Mouse (Mus musculus) kidney, adult 2 months (tissue): ENCODE measurements around the gene Dctn2. TPM values are rescaled to one million over a fixed set of nuclear protein-coding genes. Genes with fewer than 3 reads are reported as not detected.

ENCODE experiments used
- DNase-seq: peaks from one replicate; pipeline ENCODE4 v3.0.0; 2021
- H3K27ac ChIP-seq: fragments of 200-500 bp; 2 replicates; pipeline ENCODE4 v1.5.1; 2012; ENCODE audit warnings: low read depth, low read length, control low read depth, inconsistent platforms; ENCODE audit not compliant: insufficient read depth
- H3K27me3 ChIP-seq: fragments of 200-500 bp; replicated peaks from 2 replicates; pipeline ENCODE4 v1.6.1; 2012; ENCODE audit warnings: mild to moderate bottlenecking, moderate library complexity, low read length, inconsistent platforms; ENCODE audit not compliant: control insufficient read depth, insufficient read depth
- H3K36me3 ChIP-seq: fragments of 200-500 bp; 2 replicates; pipeline ENCODE4 v1.6.1; 2012; ENCODE audit warnings: mild to moderate bottlenecking, moderate library complexity, low read length, inconsistent platforms; ENCODE audit not compliant: control insufficient read depth, insufficient read depth
- H3K4me1 ChIP-seq: fragments of 200-500 bp; 2 replicates; pipeline ENCODE4 v1.6.1; 2011; ENCODE audit warnings: low read length; ENCODE audit not compliant: control insufficient read depth, insufficient read depth
- H3K4me3 ChIP-seq: fragments of 200-500 bp; 2 replicates; pipeline ENCODE4 v1.5.1; 2011; ENCODE audit warnings: mild to moderate bottlenecking, low read depth, low read length, control low read depth; ENCODE audit not compliant: insufficient read depth
- CTCF ChIP-seq: fragments of 200-500 bp; conservative IDR thresholded peaks from 2 replicates; pipeline ENCODE4 v1.5.1; 2011; ENCODE audit warnings: low read depth, mild to moderate bottlenecking, control low read depth, low read length, moderate library complexity, mixed read lengths; ENCODE audit not compliant: insufficient read depth, insufficient read length
- POLR2A ChIP-seq: fragments of 200-500 bp; IDR thresholded peaks from one replicate; pipeline ENCODE4 v1.6.1; 2011; ENCODE audit warnings: low read depth, low read length, control low read depth
- WGBS: fragments of 180-500 bp; shearing (Covaris S2); methylation state at CpG from one replicate; pipeline ENCODE4 v1.1.7; 2018; 5-methylcytosine and 5-hydroxymethylcytosine counted together
- polyA plus RNA-seq: library from polyadenylated mRNA; depleted of rRNA; stranded (reverse); fragments of >200 nt; gene quantifications from 2 replicates; pipeline ENCODE4 v1.2.3, GENCODE M21; 2012

Dctn2 gene
- polyA plus RNA-seq, 1 experiment: 181 TPM

DNA sequence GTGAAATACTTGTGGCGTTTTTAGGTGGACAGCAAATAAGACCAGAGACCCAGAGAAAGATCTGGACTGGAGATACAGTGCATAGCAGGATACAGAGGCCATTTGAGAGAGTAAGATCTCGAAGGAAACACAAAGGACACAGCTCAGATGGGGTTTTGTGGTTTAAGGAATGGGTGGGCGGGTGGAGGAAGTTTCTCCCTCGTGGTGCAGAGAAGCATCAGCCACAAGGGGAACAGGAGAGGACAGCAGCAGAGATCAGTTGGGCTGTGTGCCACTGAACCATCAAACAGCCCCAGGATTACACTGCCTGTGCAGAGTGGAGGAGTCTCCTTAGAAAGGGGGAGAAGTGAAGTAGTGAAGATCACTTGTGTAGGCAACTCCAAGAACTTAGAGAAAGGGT lies 51.8 kb downstream of the Dctn2 start:
- no peak overlapping the region for H3K4me3 ChIP-seq
- WGBS: 44% methylated on average over 4 of the region's 4 CpGs
- no peaks in the 10 kb centered on the region for H3K4me1 ChIP-seq
- no peak for DNase-seq
- no peak for TF ChIP-seq CTCF
- TF ChIP-seq POLR2A: no peak
- no peaks in the 10 kb centered on the region for H3K27me3 ChIP-seq
- no peak overlapping the region for H3K27ac ChIP-seq
- no peaks in the 10 kb centered on the region for H3K36me3 ChIP-seq

DNA sequence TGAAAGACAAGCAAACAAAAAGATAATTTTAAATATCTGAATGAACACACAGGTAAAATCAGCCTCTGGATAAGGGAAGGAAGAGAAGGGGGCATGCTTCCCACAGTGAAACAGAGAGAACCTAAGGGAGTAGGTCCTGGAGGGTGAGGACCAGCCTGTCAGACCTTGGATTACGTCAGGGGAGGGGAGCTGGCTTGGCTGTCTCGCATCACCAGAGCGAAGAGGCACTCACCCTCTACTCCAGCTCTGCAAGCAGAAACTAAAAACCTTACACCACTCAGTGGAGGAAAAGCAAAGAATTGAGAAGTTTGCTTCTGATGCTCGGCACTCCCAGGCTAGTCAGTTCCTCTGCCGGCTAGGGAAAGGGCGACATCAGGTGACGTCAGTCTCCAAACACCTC lies 53.8 kb downstream of the Dctn2 start:
- 37% methylated on average over 7 of the region's 7 CpGs for WGBS
- H3K27me3 ChIP-seq: no peaks in the 10 kb centered on the region
- no peaks in the 10 kb centered on the region for H3K4me1 ChIP-seq
- H3K4me3 ChIP-seq: no peak overlapping the region
- no peaks in the 10 kb centered on the region for H3K36me3 ChIP-seq
- H3K27ac ChIP-seq: no peak overlapping the region
- DNase-seq: no peak
- TF ChIP-seq CTCF (no peak), POLR2A (no peak)

DNA sequence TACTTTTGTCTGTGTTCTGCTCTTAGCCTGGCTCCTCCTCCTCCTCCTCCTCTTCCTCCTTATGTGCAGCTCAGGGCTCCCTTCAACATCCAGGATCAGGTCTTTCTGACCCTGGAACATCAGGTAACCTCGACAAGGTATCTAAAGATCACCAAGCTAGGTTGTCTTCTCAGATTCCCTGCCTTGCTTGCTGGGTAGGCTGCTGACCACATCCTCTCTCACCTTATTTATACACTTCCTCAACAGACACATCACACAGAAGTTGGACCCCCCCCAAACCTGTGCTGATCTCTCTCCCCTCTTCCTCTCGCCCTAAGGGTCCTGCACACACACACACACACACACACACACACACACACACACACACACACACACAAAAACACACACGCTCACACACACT lies 55.5 kb downstream of the Dctn2 start, which contains the start of gene Arhgap9:
Gene Arhgap9 (plus strand): TSS at position 344 of the 400 bp plus-strand sequence.
- WGBS: 76% methylated on average over 3 of the region's 3 CpGs
- no peak within 1 kb of the TSS for H3K4me3 ChIP-seq
- H3K27ac ChIP-seq: no peak within 1 kb of the TSS
- no peaks in the 10 kb centered on the region for H3K36me3 ChIP-seq
- DNase-seq: no peak
- TF ChIP-seq POLR2A: no peak
- no peak for TF ChIP-seq CTCF
- peaks cover under 1% of the 10 kb centered on the region; the same call in 1 of the 2 replicates for H3K27me3 ChIP-seq
- no peaks in the 10 kb centered on the region for H3K4me1 ChIP-seq

DNA sequence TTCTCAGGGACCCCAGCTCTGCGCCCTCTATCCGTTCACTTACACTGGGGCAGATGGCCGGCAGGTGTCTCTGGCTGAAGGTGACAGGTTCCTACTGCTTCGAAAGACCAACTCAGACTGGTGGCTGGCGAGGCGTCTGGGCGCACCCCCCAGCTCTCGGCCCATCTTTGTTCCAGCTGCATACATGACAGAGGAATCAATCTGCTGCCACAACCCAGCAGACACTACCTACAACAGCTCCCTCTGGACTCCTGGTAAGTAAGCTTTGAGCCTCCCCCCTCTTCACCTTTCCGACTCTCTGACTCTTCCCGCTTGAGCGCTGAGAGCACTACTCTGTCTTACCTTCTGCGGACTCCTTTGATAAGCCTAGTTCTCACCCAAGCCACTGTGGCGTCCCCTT lies 56.0 kb downstream of the Dctn2 start:
- WGBS: 72% methylated on average over 13 of the region's 13 CpGs
- H3K36me3 ChIP-seq: no peaks in the 10 kb centered on the region
- no peak for DNase-seq
- peaks cover 2% of the 10 kb centered on the region; the same call in 1 of the 2 replicates for H3K27me3 ChIP-seq
- no peak overlapping the region for H3K27ac ChIP-seq
- TF ChIP-seq CTCF: no peak
- TF ChIP-seq POLR2A: no peak
- no peaks in the 10 kb centered on the region for H3K4me1 ChIP-seq
- no peak overlapping the region for H3K4me3 ChIP-seq

DNA sequence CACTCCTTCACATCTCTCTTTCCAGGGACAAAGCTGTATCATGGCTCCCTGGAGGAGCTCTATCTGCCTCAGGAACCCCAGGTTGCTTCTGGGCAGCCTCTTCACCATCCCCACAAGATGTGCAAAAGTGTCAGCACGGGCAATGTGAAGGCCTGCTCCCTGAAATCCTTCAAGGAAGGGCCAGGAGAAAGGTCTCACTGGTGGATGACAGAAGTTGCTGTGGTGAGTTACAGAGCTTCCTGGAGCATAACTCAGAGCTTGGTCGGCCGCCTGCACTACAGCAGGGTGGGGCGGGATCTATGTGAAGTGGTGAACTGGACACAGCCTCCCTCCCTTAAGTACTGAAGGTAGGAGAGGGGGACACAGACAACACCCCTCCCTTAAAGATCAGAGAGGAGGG lies 56.5 kb downstream of the Dctn2 start:
- TF ChIP-seq CTCF: no peak
- TF ChIP-seq POLR2A: no peak
- no peak for DNase-seq
- Histone ChIP-seq H3K27ac (no peak overlapping the region), H3K27me3 (peaks cover 2% of the 10 kb centered on the region; the same call in 1 of the 2 replicates), H3K4me3 (no peak overlapping the region), H3K4me1 (no peaks in the 10 kb centered on the region), H3K36me3 (no peaks in the 10 kb centered on the region)
- WGBS: 66% methylated on average over 4 of the region's 4 CpGs

DNA sequence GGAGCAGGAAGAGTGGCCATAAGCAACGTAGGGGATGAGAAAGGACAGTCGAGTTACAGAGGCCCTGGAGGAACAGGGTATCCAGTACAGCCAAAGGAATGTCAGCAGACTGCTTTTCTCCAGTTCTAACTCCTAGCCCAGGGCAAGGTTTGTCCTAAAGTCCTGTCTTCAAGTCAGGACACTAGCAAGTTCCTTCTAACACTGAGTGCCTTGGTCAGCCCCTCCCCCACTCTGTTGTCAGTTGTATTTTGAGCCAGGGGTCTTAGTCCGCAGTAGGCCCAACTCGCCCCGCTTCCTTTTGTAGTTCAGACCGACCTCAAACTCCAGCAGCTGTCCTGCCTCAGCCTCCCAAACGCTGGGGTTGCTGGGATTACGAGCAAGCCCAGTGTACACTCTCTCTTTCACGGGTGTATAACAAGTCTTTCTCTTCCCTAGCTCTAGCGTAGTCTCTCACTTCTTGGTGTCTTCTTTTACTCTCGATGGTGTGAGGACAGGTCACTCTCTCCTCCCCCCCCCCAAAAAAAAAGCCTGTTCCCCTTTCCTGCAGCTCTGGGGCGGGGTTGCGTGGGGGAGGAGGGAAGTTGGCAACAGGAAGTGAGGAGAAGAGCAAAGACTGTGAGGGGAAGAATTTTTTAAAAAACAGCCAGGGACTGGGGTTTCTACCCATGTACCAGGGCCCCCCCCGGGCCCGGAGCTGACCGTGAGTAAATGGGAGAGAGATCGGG lies 57.1 kb downstream of the Dctn2 start:
- DNase-seq: peak; percentile 13
- Histone ChIP-seq H3K27ac (no peak overlapping the region; the same call in 1 of the 2 replicates), H3K36me3 (no peaks in the 10 kb centered on the region), H3K4me1 (no peaks in the 10 kb centered on the region), H3K27me3 (peaks cover 2% of the 10 kb centered on the region; the same call in 1 of the 2 replicates), H3K4me3 (no peak overlapping the region)
- TF ChIP-seq POLR2A (no peak), CTCF (no peak)
- 65% methylated on average over 17 of the region's 17 CpGs for WGBS

DNA sequence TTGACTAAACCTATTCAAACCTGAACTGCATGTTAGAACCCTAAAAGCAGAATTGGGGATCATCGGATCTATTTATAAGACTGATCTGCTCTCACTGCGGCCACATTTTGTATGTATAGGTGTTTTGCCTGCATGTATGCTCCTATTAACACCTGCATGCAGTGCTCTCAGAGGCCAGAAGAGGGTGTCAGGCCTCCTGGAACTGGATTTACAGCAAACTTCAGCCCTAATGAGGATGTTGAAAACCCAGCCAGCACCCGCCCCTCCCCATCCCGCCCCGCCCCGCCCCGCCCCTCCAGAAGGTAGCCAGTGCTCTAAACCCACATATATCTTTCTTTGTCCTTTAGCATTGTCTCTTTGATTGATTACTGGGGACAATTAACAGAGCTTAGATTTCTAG lies 58.3 kb downstream of the Dctn2 start:
- Histone ChIP-seq H3K4me1 (no peaks in the 10 kb centered on the region), H3K27me3 (peaks cover 2% of the 10 kb centered on the region; the same call in 1 of the 2 replicates), H3K27ac (no peak overlapping the region), H3K36me3 (no peaks in the 10 kb centered on the region), H3K4me3 (no peak overlapping the region)
- TF ChIP-seq CTCF (peak; percentile 65), POLR2A (no peak)
- 13% methylated on average over 7 of the region's 7 CpGs for WGBS
- DNase-seq: peak; percentile 64
